Mouse (Mus musculus): ENCODE results near the gene St6galnac3.
A peak's percentile ranks its signal among the peaks of the same experiment; 100 is the strongest.
"Not testable (repeated sequence)": the region's sequence is repeated elsewhere in the genome, so short reads cannot be mapped to it uniquely, and the experiment has no call there.

St6galnac3 gene

GRCm38 (mm10) chr3:153724701-153725668 lies at the start of gene St6galnac3:
TSS of gene St6galnac3 (minus strand) at chr3:153725174.
- peak; percentile 91 to 94 for DNase-seq

- no peak for DNase-seq
These were observed 49.6 kb upstream of the St6galnac3 start for GRCm38 (mm10) chr3:153774568-153774967.

GRCm38 (mm10) chr3:153771479-153771878 lies 46.5 kb upstream of the St6galnac3 start:
- no peak for DNase-seq

GRCm38 (mm10) chr3:153770573-153770972 lies 45.6 kb upstream of the St6galnac3 start:
- DNase-seq, result no peak

GRCm38 (mm10) chr3:153769220-153769619 lies 44.2 kb upstream of the St6galnac3 start:
- no peak for DNase-seq

- no peak for DNase-seq
These were observed 40.2 kb upstream of the St6galnac3 start for GRCm38 (mm10) chr3:153765171-153765570.

- DNase-seq, result no peak
These were observed 39.8 kb upstream of the St6galnac3 start for GRCm38 (mm10) chr3:153764760-153765159.

GRCm38 (mm10) chr3:153761171-153761570 lies 36.2 kb upstream of the St6galnac3 start:
- DNase-seq, result peak; percentile 17 to 24

GRCm38 (mm10) chr3:153759269-153759668 lies 34.3 kb upstream of the St6galnac3 start:
- no peak for DNase-seq

- DNase-seq, result no peak
These were observed 31.6 kb upstream of the St6galnac3 start for GRCm38 (mm10) chr3:153756500-153756996.

- not testable (repeated sequence) for DNase-seq
These were observed 30.9 kb upstream of the St6galnac3 start for GRCm38 (mm10) chr3:153755785-153756326.

GRCm38 (mm10) chr3:153751435-153751834 lies 26.5 kb upstream of the St6galnac3 start:
- DNase-seq, result no peak

GRCm38 (mm10) chr3:153749359-153749758 lies 24.4 kb upstream of the St6galnac3 start:
- no peak for DNase-seq

GRCm38 (mm10) chr3:153748293-153748692 lies 23.3 kb upstream of the St6galnac3 start:
- DNase-seq, result no peak

GRCm38 (mm10) chr3:153745099-153745498 lies 20.1 kb upstream of the St6galnac3 start:
- DNase-seq, result no peak

- no peak for DNase-seq
These were observed 19.5 kb upstream of the St6galnac3 start for GRCm38 (mm10) chr3:153744447-153744846.

- DNase-seq, result no peak
These were observed 16.8 kb upstream of the St6galnac3 start for GRCm38 (mm10) chr3:153741800-153742199.

- DNase-seq, result no peak
These were observed 14.4 kb upstream of the St6galnac3 start for GRCm38 (mm10) chr3:153739351-153739750.

- no peak for DNase-seq
These were observed 13.4 kb upstream of the St6galnac3 start for GRCm38 (mm10) chr3:153738421-153738820.

GRCm38 (mm10) chr3:153736756-153737280 lies 11.8 kb upstream of the St6galnac3 start:
- no peak for DNase-seq

GRCm38 (mm10) chr3:153735796-153736549 lies 11.0 kb upstream of the St6galnac3 start:
- no peak for DNase-seq

GRCm38 (mm10) chr3:153734741-153735140 lies 9.8 kb upstream of the St6galnac3 start:
- DNase-seq, result peak; percentile 40 to 57
